Comparison of ENCODE assay signal across 24 mouse cellular contexts in the genomic region with DNA sequence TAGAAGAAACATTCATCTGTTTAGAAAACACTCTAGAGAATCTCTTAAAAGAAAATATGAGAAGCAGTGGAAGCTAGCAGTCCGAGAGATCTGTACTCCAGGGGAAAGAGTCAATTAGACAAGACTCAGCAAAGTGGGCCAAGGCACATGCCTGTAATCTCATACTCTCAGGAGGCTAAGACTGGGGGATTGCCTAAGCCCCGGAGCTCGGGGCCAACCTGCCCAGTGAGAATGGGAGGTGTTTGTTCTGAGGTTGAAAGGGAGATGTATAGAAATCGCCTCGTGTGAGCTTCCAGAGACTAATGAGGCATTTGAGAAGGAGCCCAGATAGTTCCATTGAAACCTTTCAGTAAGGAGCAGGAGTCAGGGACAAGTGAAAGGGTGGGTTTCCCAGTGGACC. TPM values are rescaled to one million over a fixed set of nuclear protein-coding genes. Genes with fewer than 3 reads are reported as not detected.
A peak's percentile ranks its signal among the peaks of the same experiment; 100 is the strongest.
DNase-seq lines count a peak whose midpoint lies in the region; ATAC-seq and TF ChIP-seq lines count a peak whose summit lies in the region.
"Had no signal": no experiment of that assay in that cellular context is flagged by ENCODE, and none has a peak within 500 bp of the region (broad histone marks: within the 10 kb centered on the region; RNA-seq: fewer than 3 reads in every experiment).

No protein-coding gene starts in this region.

- 23% methylated on average over 5 of the region's 5 CpGs for whole genome bisulfite sequencing in embryonic facial prominence, embryonic 14.5 days
- 29% methylated on average over 5 of the region's 5 CpGs for WGBS in embryonic facial prominence, embryonic 10.5 days

- H3K27ac ChIP-seq in embryonic facial prominence, embryonic 14.5 days (replicated peaks; ENCODE audit: low read depth, low read length), result no peak overlapping the region
- H3K27ac ChIP-seq in embryonic facial prominence, embryonic 10.5 days (replicated peaks), result no peak overlapping the region
- H3K27ac ChIP-seq: embryonic facial prominence, embryonic 12.5 days; forebrain, embryonic 13.5 days; heart, adult 2 months; heart, embryonic 15.5 days; hindbrain, embryonic 10.5 days; hindbrain, embryonic 14.5 days; intestine, embryonic 15.5 days had no signal

- DNase-seq in embryonic facial prominence, embryonic 14.5 days (ENCODE audit: low spot score), result peak; percentile 76
- DNase-seq in embryonic facial prominence, embryonic 10.5 days (ENCODE audit: low spot score), result no peak
- peak; percentile 35 to 36 for DNase-seq in heart, adult 18-20 months
- DNase-seq in heart, postnatal 4 days, result no peak
- peak; percentile 26 for DNase-seq in brain, embryonic 14.5 days (ENCODE audit: low read depth)
- DNase-seq in skeletal muscle tissue, adult 2 months (ENCODE audit: low read depth, low spot score), result peak; percentile 24
- DNase-seq in kidney, postnatal 36 days, result no peak
- DNase-seq: adrenal gland, postnatal 25 days; cerebellum, adult 8-10 months; cerebellum, postnatal 14 days; embryo, embryonic 11 days; forebrain, postnatal 0 days; heart, adult 2 months; heart, postnatal 14 days; kidney, adult 18-20 months had no signal

- no peak overlapping the region for H3K4me2 ChIP-seq in embryonic facial prominence, embryonic 14.5 days (ENCODE audit: low read depth, low read length)
- H3K4me2 ChIP-seq: embryonic facial prominence, embryonic 12.5 days; forebrain, embryonic 13.5 days; heart, embryonic 11.5 days; heart, embryonic 15.5 days; hindbrain, embryonic 14.5 days; intestine, embryonic 15.5 days had no signal

- no peaks in the 10 kb centered on the region for H3K4me1 ChIP-seq in embryonic facial prominence, embryonic 14.5 days (ENCODE audit: control insufficient read depth, insufficient read depth, low read length)
- H3K4me1 ChIP-seq in embryonic facial prominence, embryonic 10.5 days, result peaks cover 17% of the 10 kb centered on the region
- H3K4me1 ChIP-seq: forebrain, embryonic 13.5 days; intestine, embryonic 15.5 days had no signal

- TF ChIP-seq POLR2A in brain, embryonic 14.5 days (IDR thresholded peaks at IDR 0.05; ENCODE audit: borderline replicate concordance, extremely low read depth, insufficient read depth, insufficient read length, poor library complexity, severe bottlenecking), result no peak

- no peak for TF ChIP-seq CTCF in brain, embryonic 14.5 days (IDR thresholded peaks at IDR 0.05; ENCODE audit: borderline replicate concordance, extremely low read depth, insufficient read depth, insufficient read length)

- no peaks in the 10 kb centered on the region for H3K27me3 ChIP-seq in embryonic facial prominence, embryonic 14.5 days (replicated peaks; ENCODE audit: control insufficient read depth, insufficient read depth, low read length)
- peaks cover 3% of the 10 kb centered on the region; the same call in 1 of the 2 replicates for H3K27me3 ChIP-seq in embryonic facial prominence, embryonic 10.5 days (replicated peaks; ENCODE audit: low read depth, poor library complexity, severe bottlenecking)
- H3K27me3 ChIP-seq: CH12.LX; embryonic facial prominence, embryonic 12.5 days; forebrain, embryonic 13.5 days; heart, embryonic 15.5 days; intestine, embryonic 15.5 days had no signal

- ATAC-seq in embryonic facial prominence, embryonic 14.5 days (ENCODE audit: low read depth), result peak; percentile 78; the same call in 1 of the 2 replicates
- ATAC-seq: forebrain, embryonic 13.5 days; forebrain, postnatal 0 days; intestine, embryonic 15.5 days had no signal

- H3K9me3 ChIP-seq in embryonic facial prominence, embryonic 14.5 days (ENCODE audit: control insufficient read depth, low read length), result no peaks in the 10 kb centered on the region
- H3K9me3 ChIP-seq in embryonic facial prominence, embryonic 10.5 days, result no peaks in the 10 kb centered on the region
- H3K9me3 ChIP-seq: embryonic facial prominence, embryonic 12.5 days; forebrain, embryonic 13.5 days; heart, embryonic 15.5 days; hindbrain, embryonic 10.5 days; intestine, embryonic 15.5 days had no signal

- H3K4me3 ChIP-seq in embryonic facial prominence, embryonic 14.5 days (ENCODE audit: low read depth, low read length), result no peak overlapping the region
- H3K4me3 ChIP-seq in embryonic facial prominence, embryonic 10.5 days, result no peak overlapping the region
- H3K4me3 ChIP-seq: embryonic facial prominence, embryonic 12.5 days; forebrain, embryonic 13.5 days; heart, adult 2 months; heart, embryonic 15.5 days; hindbrain, embryonic 10.5 days; intestine, embryonic 15.5 days had no signal

- H3K36me3 ChIP-seq in embryonic facial prominence, embryonic 14.5 days (ENCODE audit: control insufficient read depth, insufficient read depth, low read length), result no peaks in the 10 kb centered on the region
- H3K36me3 ChIP-seq in embryonic facial prominence, embryonic 10.5 days (replicated peaks), result no peaks in the 10 kb centered on the region
- H3K36me3 ChIP-seq: embryonic facial prominence, embryonic 12.5 days; heart, embryonic 15.5 days; hindbrain, embryonic 10.5 days; intestine, embryonic 15.5 days had no signal

- no peak overlapping the region for H3K9ac ChIP-seq in embryonic facial prominence, embryonic 14.5 days (ENCODE audit: low read depth, low read length)
- H3K9ac ChIP-seq: embryonic facial prominence, embryonic 12.5 days; forebrain, embryonic 13.5 days; forebrain, postnatal 0 days; heart, embryonic 15.5 days; hindbrain, embryonic 14.5 days; intestine, embryonic 15.5 days had no signal

RNA-seq across cellular contexts. Expression of a gene that starts 20.2 kb away (rescaled TPM):
- 63.0 and 64.0 TPM in 2 replicates for polyA plus RNA-seq in embryonic facial prominence, embryonic 14.5 days (2014; fragmentation: Nextera tagmentation; extraction: Ambion mirVana)
- 5.0 and 6.1 TPM in 2 replicates for polyA plus RNA-seq in embryonic facial prominence, embryonic 10.5 days (2016; fragmentation: Nextera tagmentation; extraction: Ambion mirVana)
- 1 to 10 TPM; 5.5 to 6.8 TPM for total RNA-seq in heart, adult 18-20 months (2021)
- total RNA-seq in heart, postnatal 4 days (2021), result under 1 TPM; 0.27 to 0.45 TPM
- polyA plus RNA-seq in brain, embryonic 14.5 days (2012; rRNA removed), result 28.1 and 46.7 TPM in 2 replicates
- total RNA-seq: common myeloid progenitor, adult 5-6 weeks had no signal
- polyA plus RNA-seq: heart, embryonic 11.5 days had no signal

RNA-seq across cellular contexts. Expression of a gene that starts 59.7 kb away (rescaled TPM):
- 106 TPM in 2 replicates for polyA plus RNA-seq in embryonic facial prominence, embryonic 14.5 days (2014; fragmentation: Nextera tagmentation; extraction: Ambion mirVana)
- 87.2 and 91.8 TPM in 2 replicates for polyA plus RNA-seq in embryonic facial prominence, embryonic 10.5 days (2016; fragmentation: Nextera tagmentation; extraction: Ambion mirVana)
- 10 to 100 TPM; 77.5 to 85.2 TPM for total RNA-seq in heart, adult 18-20 months (2021)
- 100 to 1,000 TPM; 128 to 132 TPM for total RNA-seq in heart, postnatal 4 days (2021)
- polyA plus RNA-seq in brain, embryonic 14.5 days (2012; rRNA removed), result 36.2 and 51.1 TPM in 2 replicates

Comparison
In these comparisons a context has a peak if more than half of its experiments do, and no peak if none do; other contexts are left out.
1. DNase-seq: peak in embryonic facial prominence, embryonic 14.5 days (single experiment), heart, adult 18-20 months (2 of 2), brain, embryonic 14.5 days (single experiment) and skeletal muscle tissue, adult 2 months (single experiment); none in embryonic facial prominence, embryonic 10.5 days (single experiment), heart, postnatal 4 days (single experiment) and kidney, postnatal 36 days (0 of 2).